Mouse (Mus musculus) G1E (cell line): ENCODE results near the gene Zwilch.

Source experiments
- CTCF ChIP-seq: IDR thresholded peaks from 2 replicates; pipeline ENCODE4 v1.5.1; 2012; ENCODE audit warnings: low read depth, low read length, inconsistent platforms, mixed read lengths
- GATA1 ChIP-seq: IDR thresholded peaks from 2 replicates; pipeline ENCODE4 v1.6.1; 2012; ENCODE audit warnings: borderline replicate concordance, low read length, inconsistent platforms, mixed read lengths
- GATA2 ChIP-seq: IDR thresholded peaks from 2 replicates; pipeline ENCODE4 v1.6.1; 2012; ENCODE audit warnings: low read depth, low read length, inconsistent platforms, borderline replicate concordance
- POLR2AphosphoS5 ChIP-seq: IDR thresholded peaks from 2 replicates; pipeline ENCODE4 v1.6.1; 2012; ENCODE audit warnings: low read depth, low read length, inconsistent platforms; ENCODE audit not compliant: insufficient replicate concordance
- TAL1 ChIP-seq: conservative IDR thresholded peaks from 2 replicates; pipeline ENCODE4 v1.6.1; 2012; ENCODE audit warnings: low read depth, low read length, inconsistent platforms, mixed read lengths

GRCm38 (mm10) chr9:64119898-64120297 lies 53.0 kb downstream of the Zwilch start:
- TF ChIP-seq GATA1 (no peak), CTCF (peak; percentile 79), TAL1 (no peak), POLR2AphosphoS5 (no peak), GATA2 (no peak)
